Mouse (Mus musculus): ENCODE results near the gene Mc1r. TPM values are rescaled to one million over a fixed set of nuclear protein-coding genes. Genes with fewer than 3 reads are reported as not detected.

The Mc1r gene
- total and polyA plus RNA-seq, 3 experiments: 0.04 TPM; not detected in 2

DNA sequence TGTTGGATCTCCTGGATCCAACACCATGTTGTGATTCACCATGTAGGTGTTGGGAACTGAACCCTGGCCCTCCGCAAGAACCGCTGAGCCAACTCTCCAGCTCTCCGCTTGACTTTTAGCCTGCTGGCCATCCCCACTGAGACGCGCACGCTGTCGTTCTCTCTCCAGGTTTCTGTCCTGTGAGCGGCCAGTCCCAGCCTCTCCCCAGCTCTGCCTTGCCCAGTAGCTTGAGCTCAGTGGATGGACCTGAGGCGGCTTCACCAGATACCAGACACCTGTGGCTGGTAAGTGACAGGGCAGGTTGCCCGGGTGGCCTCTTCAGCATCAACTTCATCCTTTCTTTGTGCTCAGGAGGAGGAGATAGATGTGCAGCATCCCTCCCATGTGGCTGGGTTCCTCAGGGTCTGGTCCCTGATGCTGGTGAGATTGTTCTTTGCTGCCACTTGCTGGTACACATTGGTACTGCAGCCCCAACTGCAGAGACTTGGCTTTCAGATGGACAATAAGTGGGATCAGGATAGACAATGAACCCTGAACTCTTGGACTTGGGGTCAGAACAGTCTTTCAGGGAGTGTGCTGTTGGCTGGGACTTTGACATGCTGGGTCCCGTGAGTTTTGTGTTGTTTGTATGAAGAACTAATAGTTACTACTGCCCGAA is 45.7 kb upstream of the Mc1r start (continued):
- peak; percentile 81; the same call in 1 of the 2 replicates for TF ChIP-seq MYC (IDR thresholded peaks at IDR 0.05; ENCODE audit: low read depth, low read length)
- TF ChIP-seq USF1 (IDR thresholded peaks at IDR 0.05; ENCODE audit: low read depth, low read length): no peak
- no peak for TF ChIP-seq KAT2A (IDR thresholded peaks at IDR 0.05; ENCODE audit: insufficient replicate concordance, low read length)
- no peak for TF ChIP-seq ELF1 (IDR thresholded peaks at IDR 0.05; ENCODE audit: low read depth, low read length)
- TF ChIP-seq USF2 (conservative IDR thresholded peaks at IDR 0.05; ENCODE audit: low read depth, low read length): no peak
- TF ChIP-seq CHD2 (IDR thresholded peaks at IDR 0.05; ENCODE audit: low read length): no peak
- TF ChIP-seq SMC3 (IDR thresholded peaks at IDR 0.05; ENCODE audit: low read depth, low read length): peak; percentile 83
- no peak for TF ChIP-seq JUN (IDR thresholded peaks at IDR 0.05; ENCODE audit: insufficient read depth, low read depth, low read length)
- TF ChIP-seq MAX (IDR thresholded peaks at IDR 0.05; ENCODE audit: low read length): peak; percentile 34; the same call in 1 of the 2 replicates
- TF ChIP-seq TBP (conservative IDR thresholded peaks at IDR 0.05; ENCODE audit: low read depth, low read length): no peak

DNA sequence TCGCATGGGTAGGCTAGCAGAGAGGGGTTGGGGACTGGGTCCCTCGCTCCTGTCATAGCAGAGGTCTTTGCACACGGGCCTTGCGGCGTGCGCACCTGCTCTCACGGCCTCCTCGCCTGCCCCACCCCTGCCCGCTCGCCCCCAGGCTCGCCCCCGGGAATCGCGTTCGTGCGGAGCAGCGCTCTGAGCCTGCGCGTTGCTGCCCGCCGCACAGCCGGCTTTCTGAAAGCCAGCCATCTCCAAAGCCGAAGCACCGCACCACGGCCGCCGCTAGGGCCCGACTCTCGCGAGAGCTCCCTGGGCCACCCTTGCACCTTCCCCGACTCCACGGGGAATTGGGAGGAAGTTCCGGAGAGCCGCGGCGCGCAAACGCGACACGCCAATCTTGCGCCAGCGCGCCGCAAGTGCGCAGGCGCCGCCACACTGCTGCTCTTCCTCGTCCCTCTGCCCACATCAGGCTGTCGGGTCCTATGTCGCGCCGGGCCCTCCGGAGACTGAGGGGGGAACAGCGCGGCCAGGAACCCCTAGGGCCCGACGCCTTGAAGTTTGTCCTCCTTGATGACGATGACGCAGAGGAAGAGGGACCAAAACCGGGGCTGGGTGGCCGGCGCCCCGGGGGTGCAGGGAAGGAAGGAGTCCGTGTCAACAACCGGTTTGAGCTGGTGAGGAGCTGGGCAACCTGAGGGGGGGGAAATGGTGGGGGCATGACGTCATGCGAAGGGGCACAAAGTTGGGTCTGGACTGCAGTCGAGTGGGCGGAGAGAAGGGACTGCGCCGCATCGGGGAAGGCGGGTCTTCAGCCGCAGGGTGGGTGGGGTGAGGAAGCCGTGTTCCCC is 33.3 kb upstream of the Mc1r start, which contains the start of gene Tcf25:
Gene Tcf25 (plus strand): TSS at position 351 of the 836 bp plus-strand sequence.
- Histone ChIP-seq H3K9ac (ENCODE audit: insufficient read depth, low read depth) (peak within 1 kb of the TSS; percentile 97), H3K27me3 (replicated peaks) (no peaks in the 10 kb centered on the region), H3K27ac (ENCODE audit: insufficient read depth, low read depth) (peak within 1 kb of the TSS; percentile 83), H3K9me3 (replicated peaks; ENCODE audit: low read length) (no peaks in the 10 kb centered on the region), H3K4me1 (ENCODE audit: control insufficient read depth in 1 of 2, insufficient read depth in 2 of 2) (peaks cover 7 to 30% of the 10 kb centered on the region in 2 experiments; a peak in 3 of 4 replicates), H3K79me2 (replicated peaks; ENCODE audit: control insufficient read depth, extremely low read depth, insufficient read depth, poor library complexity, severe bottlenecking) (peaks cover 31% of the 10 kb centered on the region), H3K4me3 (replicated peaks in 1 of 3; ENCODE audit: low read depth in 2 of 3, low read length in 2 of 3, poor library complexity in 1 of 3) (peak within 1 kb of the TSS; percentile 86 to 95 (median 94)), H3K36me3 (replicated peaks in 1 of 2; ENCODE audit: control insufficient read depth in 1 of 2, insufficient read depth in 1 of 2, low read length in 1 of 2) (peaks cover 16 to 29% of the 10 kb centered on the region in 2 experiments), H3K4me2 (ENCODE audit: insufficient read depth, low read depth, poor library complexity, severe bottlenecking) (peak within 1 kb of the TSS; percentile 72)
- DNase-seq (ENCODE audit: extremely low read depth): peak; percentile 98
- dilution Hi-C loops (cut with MboI; ENCODE audit: extremely low pct_ligation_motif_present, extremely low pct_unique_long_range_greater_than_20kb, low sequenced_read_pairs): no loop called here
- in situ Hi-C loops (cut with MboI; ENCODE audit: low pct_ligation_motif_present, low pct_unique_long_range_greater_than_20kb, low sequenced_read_pairs): no loop called here
- TF ChIP-seq RCOR1 (conservative IDR thresholded peaks at IDR 0.05; ENCODE audit: low read depth, low read length) (0 out of 2 replicates have a peak, but pooled peaks have one; percentile 41), MAFK (IDR thresholded peaks at IDR 0.05; ENCODE audit: insufficient replicate concordance, low read length) (no peak), ELF1 (IDR thresholded peaks at IDR 0.05; ENCODE audit: low read depth, low read length) (peak; percentile 91), GABPA (IDR thresholded peaks at IDR 0.05; ENCODE audit: insufficient replicate concordance, low read depth, low read length) (no peak; the same call in 1 of the 2 replicates), RAD21 (IDR thresholded peaks at IDR 0.05; ENCODE audit: low read depth, low read length) (no peak), POLR2AphosphoS2 (IDR thresholded peaks at IDR 0.05; ENCODE audit: low read depth, low read length) (peak; percentile 81; the same call in 1 of the 2 replicates), KAT2A (IDR thresholded peaks at IDR 0.05; ENCODE audit: insufficient replicate concordance, low read length) (peak; percentile 74; the same call in 1 of the 2 replicates), PAX5 (IDR thresholded peaks at IDR 0.05; ENCODE audit: low read length) (no peak), TBP (conservative IDR thresholded peaks at IDR 0.05; ENCODE audit: low read depth, low read length) (peak; percentile 50; the same call in 1 of the 2 replicates), ZMIZ1 (IDR thresholded peaks at IDR 0.05; ENCODE audit: low read depth, low read length) (peak; percentile 91), POLR2A (IDR thresholded peaks at IDR 0.05; ENCODE audit: low read depth, low read length) (peak; percentile 89), UBTF (IDR thresholded peaks at IDR 0.05; ENCODE audit: low read depth, low read length) (peak; percentile 46; the same call in 1 of the 2 replicates), ZKSCAN1 (IDR thresholded peaks at IDR 0.05; ENCODE audit: borderline replicate concordance, low read depth, low read length) (no peak), SMC3 (IDR thresholded peaks at IDR 0.05; ENCODE audit: low read depth, low read length) (no peak), ETS1 (conservative IDR thresholded peaks at IDR 0.05; ENCODE audit: low read depth, low read length) (peak; percentile 11), CTCF (conservative IDR thresholded peaks at IDR 0.05 in 1 of 2, IDR thresholded peaks at IDR 0.05 in 1 of 2; ENCODE audit: low read depth in 2 of 2, low read length in 2 of 2) (peak in 1 of 2 experiments; percentile 35; a peak in 2 of 4 replicates), JUN (IDR thresholded peaks at IDR 0.05; ENCODE audit: insufficient read depth, low read depth, low read length) (no peak), TCF12 (IDR thresholded peaks at IDR 0.05; ENCODE audit: low read depth, low read length) (peak; percentile 82), MXI1 (IDR thresholded peaks at IDR 0.05; ENCODE audit: low read depth, low read length) (peak; percentile 73), JUND (conservative IDR thresholded peaks at IDR 0.05; ENCODE audit: low read depth, low read length) (peak; percentile 18), HCFC1 (IDR thresholded peaks at IDR 0.05; ENCODE audit: low read depth, low read length) (peak; percentile 84), MAZ (IDR thresholded peaks at IDR 0.05; ENCODE audit: low read depth, low read length) (peak; percentile 56), NRF1 (IDR thresholded peaks at IDR 0.05; ENCODE audit: low read depth, low read length) (peak; percentile 90), E2F4 (IDR thresholded peaks at IDR 0.05; ENCODE audit: insufficient replicate concordance, low read depth, low read length) (no peak), MYC (IDR thresholded peaks at IDR 0.05; ENCODE audit: low read depth, low read length) (no peak), MEF2A (IDR thresholded peaks at IDR 0.05; ENCODE audit: borderline replicate concordance, low read depth, low read length) (0 out of 2 replicates have a peak, but pooled peaks have one; percentile 9), CHD2 (IDR thresholded peaks at IDR 0.05; ENCODE audit: low read length) (peak; percentile 99), ZC3H11A (IDR thresholded peaks at IDR 0.05; ENCODE audit: low read depth, low read length) (no peak), SIN3A (IDR thresholded peaks at IDR 0.05; ENCODE audit: low read length) (peak; percentile 57), USF2 (conservative IDR thresholded peaks at IDR 0.05; ENCODE audit: low read depth, low read length) (no peak)
